Mouse (Mus musculus) adrenal gland, postnatal 36 days (tissue): ENCODE measurements around the gene Galnt9. TPM values are rescaled to one million over a fixed set of nuclear protein-coding genes. Genes with fewer than 3 reads are reported as not detected.

ENCODE experiments used
- DNase-seq, 2 experiments: peaks; one replicate each; pipeline ENCODE4 v3.0.0; 2021; ENCODE audit warnings: mixed read lengths in 1 of 2
- microRNA-seq: library from miRNA; unstranded; fragments of <30 nt; microRNA quantifications from one replicate; pipeline ENCODE4 v1.2.0, GENCODE M21; 2021
- total RNA-seq, 2 experiments: library from RNA; stranded (reverse); gene quantifications; 2 replicates each; pipeline ENCODE4 v1.2.3; 2021

Gene Galnt9
- total RNA-seq, 2 experiments from 2014 or later = 0.10 to 0.33 TPM

DNA sequence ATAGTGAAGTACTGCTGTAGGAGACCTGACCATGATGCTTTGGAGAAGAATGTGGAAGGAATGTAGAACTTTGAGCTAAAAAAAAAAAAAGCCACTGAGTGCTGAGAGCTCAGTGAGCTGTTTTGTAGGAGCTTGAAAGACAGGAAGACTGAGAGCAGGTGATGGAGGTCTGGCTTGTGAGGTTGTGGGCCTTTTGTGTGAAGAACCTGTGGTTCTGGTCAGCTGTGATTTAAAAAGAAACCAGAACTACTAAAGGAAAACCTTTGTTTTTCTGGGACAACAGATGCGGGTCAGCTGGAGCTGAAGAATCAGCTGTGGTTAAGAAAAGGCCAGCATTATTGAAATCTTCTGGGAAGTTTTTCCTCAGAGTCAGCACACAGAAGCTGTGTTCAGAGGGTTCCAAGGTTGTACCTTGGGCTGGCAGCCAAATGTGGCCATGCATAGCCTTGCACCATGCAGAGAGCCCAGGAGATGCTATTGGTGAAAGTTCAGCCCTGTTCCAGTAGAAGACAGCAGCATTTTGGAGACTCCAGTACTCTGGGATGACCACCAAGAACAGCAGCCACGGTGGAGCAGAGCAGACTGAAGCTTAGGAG, 85.5 kb downstream of the Galnt9 start:
- peak; percentile 89 to 90 for DNase-seq

DNA sequence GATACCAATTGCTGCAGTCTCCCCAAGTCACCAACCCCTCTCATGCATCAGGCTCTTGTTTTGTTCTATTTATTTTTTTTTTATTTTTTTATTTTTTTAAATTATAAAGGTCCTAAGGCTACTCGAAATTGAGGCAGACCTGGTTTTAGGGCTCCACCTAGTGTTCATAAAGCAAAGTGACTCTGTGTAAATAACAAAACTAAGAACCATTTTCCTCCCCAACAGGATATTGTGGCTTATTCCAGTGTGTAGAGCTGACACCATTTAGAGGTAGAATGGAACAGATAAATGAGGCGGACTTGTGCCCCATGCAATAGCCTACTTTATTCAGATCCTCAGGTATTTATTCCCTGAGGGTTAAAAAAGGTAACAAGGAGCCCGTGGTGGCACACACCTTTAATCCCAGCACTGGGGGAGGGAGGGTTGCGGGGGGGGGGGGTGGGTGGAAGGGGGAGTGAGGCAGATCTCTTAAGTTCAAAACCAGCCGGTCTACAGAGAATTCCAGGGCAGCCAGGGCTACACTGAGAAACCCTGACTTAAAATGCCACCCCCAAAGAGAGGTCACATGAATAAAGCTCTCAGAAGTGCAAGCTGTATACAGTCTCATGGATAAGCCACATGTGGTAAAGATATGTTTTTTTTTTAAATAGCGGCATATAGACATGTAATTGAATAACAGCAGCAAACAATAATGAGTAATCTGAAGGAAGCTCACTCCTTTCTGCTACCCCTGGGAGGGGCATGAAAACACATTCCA, 92.0 kb downstream of the Galnt9 start:
- DNase-seq = no peak

GRCm38 (mm10) chr5:110638306-110639074, 94.3 kb downstream of the Galnt9 start:
- DNase-seq = no peak

DNA sequence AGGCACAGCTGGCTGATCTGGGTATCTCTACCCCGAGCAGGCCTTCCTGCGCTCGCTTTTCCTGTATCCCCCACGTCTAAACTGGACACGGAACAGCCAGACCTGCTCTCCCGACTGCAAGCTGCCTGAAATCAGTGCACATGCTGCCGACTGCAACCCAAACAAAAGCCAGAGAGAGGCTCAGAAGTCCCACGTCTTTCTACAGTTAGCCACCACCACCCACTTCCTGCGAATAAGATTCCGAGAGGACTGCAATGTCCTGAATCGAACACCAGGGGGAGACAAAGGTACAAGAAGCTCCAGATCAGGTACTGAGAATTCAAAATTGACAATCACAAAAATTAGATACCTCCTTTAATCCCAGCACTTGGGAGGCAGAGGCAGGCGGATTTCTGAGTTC, 95.3 kb downstream of the Galnt9 start:
- DNase-seq = peak; percentile 53 to 70

GRCm38 (mm10) chr5:110646377-110646776, 102.2 kb downstream of the Galnt9 start:
- DNase-seq = no peak

- DNase-seq = peak; percentile 97
Observed at GRCm38 (mm10) chr5:110652719-110653648, 108.8 kb downstream of the Galnt9 start, which contains the start of the genes Noc4l and Ddx51. Gene Noc4l, minus strand, starts transcription at chr5:110653417. Gene Ddx51, plus strand, starts transcription at chr5:110653451.

DNA sequence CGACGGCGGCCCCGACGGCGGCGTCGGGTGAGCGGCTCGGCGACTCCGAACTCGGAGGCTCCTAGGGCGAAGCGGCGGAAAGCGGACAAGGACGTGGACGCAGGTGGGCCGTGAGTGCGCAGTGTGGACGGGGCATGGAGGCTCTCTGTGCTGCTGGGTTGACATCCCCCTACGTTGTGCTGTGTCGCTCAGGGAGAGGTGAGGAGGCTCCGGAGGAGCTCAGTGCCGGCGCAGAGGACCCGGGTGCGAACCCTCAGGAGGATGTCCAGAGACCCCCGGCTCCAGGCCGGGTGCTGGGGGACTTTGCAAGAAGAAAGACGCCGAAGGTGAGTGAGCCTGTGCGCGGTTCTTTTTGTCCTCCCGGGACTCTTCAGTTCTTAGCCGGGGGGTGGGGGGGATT, 109.5 kb downstream of the Galnt9 start:
- no peak for DNase-seq

DNA sequence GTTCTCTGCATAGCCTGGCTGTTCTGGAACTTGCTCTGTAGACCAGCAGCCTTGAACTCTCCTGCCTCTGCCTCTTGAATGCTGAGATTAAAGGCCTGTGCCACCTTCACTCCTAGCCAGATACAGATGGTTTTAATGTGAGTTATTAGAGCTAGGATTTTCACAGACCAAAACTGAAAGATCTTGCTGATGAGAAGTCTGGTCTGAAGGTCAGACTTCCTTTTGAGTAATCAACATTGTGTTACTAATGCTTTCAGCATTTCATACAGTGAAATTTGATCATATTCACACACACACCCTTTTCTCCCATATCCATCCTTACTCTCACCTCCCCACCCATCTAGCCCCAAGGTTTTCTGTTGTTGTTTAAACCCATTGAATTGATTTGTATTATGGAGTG, 115.5 kb downstream of the Galnt9 start:
- no peak for DNase-seq

DNA sequence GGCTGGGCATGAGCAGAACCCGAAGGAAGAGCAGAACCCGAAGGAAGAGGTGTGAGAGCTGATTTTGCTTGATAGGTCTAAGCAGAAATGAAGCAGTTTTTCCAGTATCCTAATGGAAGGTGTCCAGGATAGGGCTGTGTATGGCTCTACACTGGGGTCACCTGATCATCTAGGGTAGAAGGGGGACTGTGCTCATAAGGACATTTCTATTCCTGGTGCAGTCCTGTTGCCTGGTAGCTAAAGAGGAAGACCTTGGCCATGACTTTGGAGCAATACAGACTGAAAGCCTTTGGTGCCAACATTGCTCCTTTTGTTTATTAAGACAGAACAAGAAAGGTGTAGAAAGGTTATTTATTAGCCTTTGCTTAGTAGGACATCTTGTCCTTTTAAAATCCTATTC, 119.9 kb downstream of the Galnt9 start:
- no peak for DNase-seq

DNA sequence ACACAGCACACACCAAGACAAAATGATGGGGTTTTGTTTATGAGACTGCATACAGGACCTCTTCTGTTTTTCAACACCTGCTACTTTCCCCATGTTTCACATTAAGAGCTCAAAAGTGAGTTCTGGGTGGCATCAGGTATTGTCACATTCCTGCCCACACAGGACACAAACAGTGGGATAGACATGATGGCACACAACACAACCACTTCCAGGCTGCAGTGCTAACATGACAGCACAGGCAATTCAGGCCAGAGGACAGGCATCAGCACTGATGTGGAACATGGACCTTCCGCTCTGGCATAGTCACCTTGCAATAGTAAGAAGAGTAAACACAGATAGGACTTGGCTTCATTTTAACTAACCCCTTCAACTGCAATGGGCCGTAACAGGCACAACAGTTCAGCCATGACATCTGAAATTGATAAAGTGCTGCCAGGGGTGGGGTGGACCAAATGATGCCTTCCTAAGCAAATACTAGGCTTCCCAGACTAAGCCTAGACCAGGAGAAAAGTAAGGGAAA, 120.7 kb downstream of the Galnt9 start:
- no peak for DNase-seq

GRCm38 (mm10) chr5:110665486-110666121, 121.4 kb downstream of the Galnt9 start:
- DNase-seq = no peak

Small RNAs within 50 kb of the gene (microRNA-seq; reads per million reads assigned to microRNA genes)
- gene Mir7026 = 1.2 reads per million

Other genes with a start within 250 kb of the Galnt9 start
- under 1 TPM; 0.17 to 0.30 TPM for gene P2rx2, start 201.1 kb upstream of the Galnt9 start, total RNA-seq
- not detected for gene Lrcol1, start 199.6 kb upstream of the Galnt9 start, total RNA-seq
- gene Fbrsl1, start 95.9 kb upstream of the Galnt9 start, total RNA-seq = 10 to 100 TPM; 65.6 to 68.6 TPM
- 10 to 100 TPM; 20.7 to 21.1 TPM for gene Noc4l, start 109.1 kb downstream of the Galnt9 start, total RNA-seq
- 10 to 100 TPM; 20.3 to 22.8 TPM for gene Ddx51, start 109.1 kb downstream of the Galnt9 start, total RNA-seq
- gene Ep400, start 226.4 kb downstream of the Galnt9 start, total RNA-seq = 10 to 100 TPM; 77.2 to 90.5 TPM
- gene Pus1, start 236.3 kb downstream of the Galnt9 start, total RNA-seq = 10 to 100 TPM; 55.4 to 55.5 TPM